Mouse (Mus musculus) neural tube, embryonic 10.5 days (tissue): ENCODE results near the gene Lpxn.

ENCODE experiments used
- DNase-seq: peaks from one replicate; pipeline ENCODE4 v3.0.0-alpha.2; 2017; ENCODE audit warnings: low spot score; ENCODE audit errors: extremely low spot score

Gene Lpxn

DNA sequence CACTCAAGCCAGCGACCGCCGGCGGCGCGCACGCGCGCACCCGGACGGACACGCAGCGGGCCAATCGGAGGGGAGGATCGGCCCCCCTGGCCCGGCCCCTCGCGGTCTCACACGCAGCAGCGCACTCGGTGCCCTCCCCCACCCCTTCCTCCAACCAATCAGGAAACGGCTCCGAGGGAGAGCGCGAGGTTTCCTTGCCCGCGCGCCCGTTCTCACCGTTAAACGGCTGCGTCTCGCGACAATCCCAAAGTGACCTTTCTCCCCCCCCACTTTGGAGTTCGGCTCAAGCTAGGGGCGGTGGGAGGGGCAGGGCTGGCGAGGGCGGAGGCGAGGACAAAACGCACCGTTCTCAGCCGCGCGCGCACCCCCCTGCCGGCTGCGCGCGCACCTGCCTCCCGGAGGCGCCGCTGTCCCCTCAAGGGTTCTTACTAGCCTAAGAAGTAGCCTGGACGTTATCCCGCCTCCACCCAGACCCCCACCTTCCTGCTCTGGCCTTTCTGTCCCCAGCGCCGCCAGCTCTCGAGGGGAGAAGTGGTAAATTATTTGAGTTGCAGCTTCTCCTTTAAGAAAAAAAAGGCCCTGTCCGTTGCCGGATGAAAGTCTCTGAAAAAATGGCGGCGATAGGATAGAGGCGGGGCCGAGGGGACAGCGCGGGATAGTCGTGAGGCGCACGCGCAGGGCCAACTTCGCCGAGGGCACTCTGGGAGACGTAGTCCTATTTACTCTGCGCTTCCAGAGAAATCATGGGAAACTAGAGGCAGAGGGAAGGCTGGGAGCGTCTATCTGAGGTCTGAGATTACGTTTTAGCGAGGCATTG is at the start of gene Lpxn, which contains the start of gene Zfp91:
Gene Lpxn (plus strand): TSS at position 683 of the 817 bp plus-strand sequence.
Gene Zfp91 (minus strand): TSS at position 616 of the 817 bp plus-strand sequence.
- peak; percentile 94 for DNase-seq

- DNase-seq, result no peak
These were observed 39.7 kb upstream of the Lpxn start for GRCm38 (mm10) chr19:12756286-12756685.

GRCm38 (mm10) chr19:12758936-12759478 is 37.0 kb upstream of the Lpxn start:
- DNase-seq, result no peak

- DNase-seq, result no peak
These were observed 36.3 kb upstream of the Lpxn start for GRCm38 (mm10) chr19:12759656-12760055.

- DNase-seq, result no peak
These were observed 33.5 kb upstream of the Lpxn start for GRCm38 (mm10) chr19:12762212-12763130.

DNA sequence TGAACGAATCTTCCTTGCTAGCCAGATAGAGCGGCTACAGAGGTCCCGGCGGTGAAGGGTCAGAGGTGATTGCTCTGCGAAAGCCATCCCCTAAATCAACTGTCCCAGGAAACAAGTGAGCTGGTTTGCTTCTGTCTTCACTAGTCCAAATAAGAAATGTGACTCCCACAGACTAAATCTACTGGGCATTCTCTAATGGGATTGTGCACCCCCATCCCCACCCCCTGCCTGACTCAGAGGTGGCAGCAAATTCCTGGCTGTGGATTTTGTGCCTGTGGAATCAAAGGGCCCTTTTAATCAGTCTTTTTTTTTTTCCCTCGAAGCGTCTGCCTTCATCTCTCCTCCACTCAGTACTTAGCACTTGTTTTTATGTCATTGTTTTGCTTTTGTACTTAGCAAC is 30.7 kb upstream of the Lpxn start, which contains the start of gene Cntf:
Gene Cntf (minus strand): TSS at position 325 of the 400 bp plus-strand sequence.
- peak; percentile 18 for DNase-seq

DNA sequence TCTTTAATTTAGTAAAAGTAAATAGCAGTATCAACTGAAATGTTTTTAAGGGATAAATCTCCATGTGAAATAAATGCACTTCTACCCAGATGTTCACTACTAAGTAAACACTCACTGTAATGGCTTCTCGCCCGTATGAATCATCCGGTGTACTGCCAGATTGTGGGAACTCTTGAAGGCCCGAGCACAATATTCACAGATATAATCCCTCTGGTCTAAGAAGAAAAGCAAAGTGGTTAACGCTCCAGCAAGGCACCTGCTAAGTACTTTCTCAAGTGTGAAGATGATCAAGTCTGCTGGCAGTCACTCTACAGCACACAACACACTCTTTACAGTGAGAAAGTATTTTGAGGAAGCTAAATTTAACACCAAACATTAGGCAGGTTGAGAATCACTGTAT is 25.1 kb upstream of the Lpxn start:
- no peak for DNase-seq

GRCm38 (mm10) chr19:12780437-12780836 is 15.6 kb upstream of the Lpxn start:
- no peak for DNase-seq

DNA sequence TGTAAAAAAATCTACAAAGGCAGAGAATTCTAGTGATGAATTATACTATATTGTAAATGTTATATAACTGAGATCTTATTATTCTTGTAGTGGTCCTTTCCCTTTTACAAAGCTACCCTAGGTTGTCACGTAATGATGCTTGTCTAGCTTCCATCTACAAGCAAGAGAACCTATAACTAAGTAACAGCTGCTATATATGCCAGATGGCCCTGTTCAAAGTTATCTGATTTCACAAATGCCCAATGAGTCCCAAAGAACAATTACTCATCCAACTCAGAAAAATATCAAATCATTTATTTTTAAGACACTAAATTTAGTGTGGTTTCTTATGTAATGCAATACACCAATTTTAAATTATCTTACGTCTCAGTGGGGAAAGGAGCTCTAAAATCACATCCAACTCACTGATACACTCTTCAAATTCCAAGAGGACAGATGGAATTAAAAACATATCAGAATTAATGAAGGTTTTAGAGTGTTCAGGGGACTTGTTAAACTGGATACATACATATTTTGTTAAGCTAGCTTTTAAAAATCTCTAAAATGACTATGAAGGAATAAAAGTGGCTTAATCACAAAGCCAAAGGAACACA is 9.1 kb upstream of the Lpxn start:
- no peak for DNase-seq

DNA sequence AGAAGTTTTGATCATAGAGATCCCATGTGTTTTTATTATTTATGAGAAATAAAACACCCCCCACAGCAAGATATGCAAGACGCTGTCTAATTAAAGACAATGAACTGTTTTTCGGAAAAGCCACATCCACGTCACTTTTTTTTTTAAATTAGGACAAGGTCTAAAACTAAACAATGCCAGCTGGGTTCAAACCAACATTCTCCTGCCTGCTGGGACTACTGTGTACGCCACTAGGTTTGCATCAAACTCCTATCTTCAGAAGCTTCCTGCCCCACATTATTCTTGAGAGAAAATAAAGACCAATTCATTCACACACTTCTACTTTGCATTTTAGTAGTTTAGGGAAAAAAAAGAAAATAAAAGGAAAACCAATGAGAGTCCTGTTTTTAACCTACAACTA is 8.3 kb upstream of the Lpxn start:
- no peak for DNase-seq

DNA sequence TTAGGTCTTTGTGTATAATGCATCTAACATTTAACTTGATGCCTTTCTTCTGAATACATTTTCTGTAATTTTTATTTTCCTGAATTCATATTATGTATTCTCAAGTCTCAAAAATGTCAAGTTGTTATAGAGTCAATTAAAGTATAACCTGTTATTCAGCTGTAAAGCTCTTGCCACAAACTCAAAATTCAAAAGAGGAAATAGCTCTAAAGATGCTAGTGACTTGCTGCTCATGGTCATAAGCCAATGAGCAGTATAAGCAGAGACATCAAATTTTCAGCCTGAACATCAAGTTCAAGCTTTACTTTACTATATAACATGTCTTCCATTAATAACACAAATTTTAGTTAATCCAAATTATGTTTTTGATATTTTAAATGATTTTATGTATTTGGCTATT is 3.6 kb upstream of the Lpxn start:
- no peak for DNase-seq

GRCm38 (mm10) chr19:12794056-12795044 is 1.6 kb upstream of the Lpxn start:
- DNase-seq, result peak; percentile 90

DNA sequence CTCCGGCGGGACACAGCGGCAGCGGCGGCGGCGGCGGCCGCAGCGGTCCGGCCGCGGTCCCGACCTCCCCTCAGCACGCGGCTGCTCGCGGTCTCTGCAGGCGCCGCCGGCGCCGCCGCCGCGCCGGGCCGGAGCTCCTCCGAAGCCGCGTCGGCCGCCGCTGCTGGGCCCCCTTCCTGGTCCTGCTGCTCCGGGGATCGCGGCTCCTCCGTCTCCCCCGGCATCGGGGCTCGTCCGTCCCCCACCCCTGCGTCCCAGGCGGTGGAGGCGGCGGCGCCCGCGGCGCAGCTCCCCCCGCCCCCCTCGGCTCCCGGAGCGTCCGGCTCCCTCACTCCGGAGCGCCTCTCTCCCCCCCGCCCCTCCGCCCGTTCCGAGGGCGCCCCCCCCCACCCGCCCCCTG is 883 bp upstream of the Lpxn start:
- no peak for DNase-seq

DNA sequence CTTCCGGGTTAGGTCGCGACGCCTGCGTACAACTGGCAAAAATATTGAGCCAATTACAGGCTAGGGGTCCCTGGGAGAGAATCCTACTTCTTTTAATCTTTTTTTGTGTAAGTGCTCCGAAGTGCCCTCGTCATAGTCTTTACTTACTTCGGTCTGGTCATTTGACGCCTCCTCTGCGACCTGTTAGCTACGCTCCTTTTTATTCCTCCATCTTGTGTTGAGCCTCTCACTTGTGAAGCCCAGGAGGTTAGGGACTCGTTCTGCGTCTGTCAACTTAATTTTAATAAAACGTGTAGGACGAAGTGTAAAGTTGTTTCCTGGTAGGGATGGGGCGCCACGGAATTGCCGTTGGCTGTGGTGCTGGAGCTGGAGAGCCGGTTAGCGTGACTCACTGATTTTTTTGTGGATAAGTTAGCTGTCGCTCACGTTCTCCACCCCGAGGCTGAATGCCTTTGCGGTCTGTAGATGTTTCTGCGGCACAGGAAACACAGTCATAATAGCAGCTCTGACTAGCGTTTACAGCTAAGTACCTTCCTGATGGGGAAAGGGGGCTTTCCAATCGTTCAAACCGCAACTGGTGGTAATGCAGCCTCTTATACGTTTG is 437 bp downstream of the Lpxn start:
- no peak for DNase-seq

DNA sequence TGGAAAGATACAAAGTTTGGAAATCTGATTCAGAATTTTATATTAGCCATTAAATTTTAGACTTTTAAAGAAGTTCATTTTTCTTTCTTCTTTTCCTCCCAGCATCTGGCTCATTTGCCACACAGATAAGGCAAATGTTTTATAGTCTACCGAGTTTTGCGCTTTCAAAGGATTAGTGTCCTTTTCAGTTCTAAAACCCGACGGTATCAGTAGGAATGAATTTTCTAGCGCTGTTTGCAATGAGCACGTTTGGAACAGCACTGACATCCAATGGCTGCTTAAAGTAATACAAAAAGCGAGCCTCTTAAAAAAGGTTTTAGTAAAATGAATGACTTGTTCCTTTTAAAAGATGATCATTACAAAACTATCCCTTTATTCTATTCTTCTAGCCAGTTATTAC is 1.1 kb downstream of the Lpxn start:
- no peak for DNase-seq

DNA sequence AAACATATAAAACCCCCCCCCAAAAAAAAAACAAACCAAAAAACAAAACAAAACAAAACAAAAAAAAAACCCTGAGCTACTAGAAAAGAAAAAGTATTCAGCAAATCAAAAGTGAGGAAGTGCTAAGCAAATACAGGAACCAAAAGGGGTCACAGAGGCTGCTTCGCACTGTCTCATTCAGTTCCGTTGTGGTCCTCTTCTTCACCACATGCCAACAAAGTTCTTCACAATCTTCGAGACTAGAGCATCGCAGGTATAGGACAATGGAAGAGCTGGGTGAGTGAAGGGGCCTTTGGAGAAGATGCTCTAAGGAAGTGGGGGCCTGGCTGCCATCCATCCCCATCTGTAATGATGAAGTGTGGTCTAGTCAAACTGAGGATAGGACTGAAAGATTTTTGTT is 2.4 kb downstream of the Lpxn start:
- no peak for DNase-seq

GRCm38 (mm10) chr19:12799081-12799480 is 3.1 kb downstream of the Lpxn start:
- no peak for DNase-seq

GRCm38 (mm10) chr19:12800621-12801020 is 4.6 kb downstream of the Lpxn start:
- DNase-seq, result no peak

- no peak for DNase-seq
These were observed 5.1 kb downstream of the Lpxn start for GRCm38 (mm10) chr19:12801046-12801445.

DNA sequence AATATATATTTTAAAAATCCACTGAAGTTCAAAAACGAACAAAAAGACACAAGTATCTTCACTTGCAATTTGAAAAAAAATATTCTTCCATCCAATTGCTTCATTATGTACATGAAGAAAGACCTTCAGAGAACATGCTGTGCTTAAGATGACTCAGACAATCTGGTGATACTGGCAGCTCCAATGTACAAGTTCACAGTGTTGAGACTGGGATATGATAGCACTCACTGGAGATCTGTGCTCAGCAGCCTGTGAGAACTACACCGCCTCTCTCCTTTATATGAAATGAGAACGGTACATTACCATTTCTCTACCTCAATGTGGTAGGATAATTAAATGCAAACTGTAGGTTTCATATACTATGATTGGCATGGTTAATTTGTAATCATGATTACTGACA is 6.8 kb downstream of the Lpxn start:
- no peak for DNase-seq
